Mouse (Mus musculus): ENCODE measurements at regions not wholly inside any gene's neighbourhood (a gene's known extent, or its start where the extent isn't known, plus 50 kb on each side); places are given as distances from the start of the nearest gene placed in this dataset.

- Histone ChIP-seq H3K4me1 (ENCODE audit: control insufficient read depth in 1 of 2, insufficient read depth in 2 of 2) (no peaks in the 10 kb centered on the region), H3K4me3 (replicated peaks in 1 of 3; ENCODE audit: low read depth in 2 of 3, low read length in 2 of 3, poor library complexity in 1 of 3) (no peak overlapping the region), H3K36me3 (replicated peaks in 1 of 2; ENCODE audit: control insufficient read depth in 1 of 2, insufficient read depth in 1 of 2, low read length in 1 of 2) (no peaks in the 10 kb centered on the region), H3K9me3 (replicated peaks; ENCODE audit: low read length) (peaks cover 2% of the 10 kb centered on the region), H3K27me3 (replicated peaks) (no peaks in the 10 kb centered on the region), H3K4me2 (ENCODE audit: insufficient read depth, low read depth, poor library complexity, severe bottlenecking) (no peak overlapping the region), H3K9ac (ENCODE audit: insufficient read depth, low read depth) (no peak overlapping the region), H3K79me2 (replicated peaks; ENCODE audit: control insufficient read depth, extremely low read depth, insufficient read depth, poor library complexity, severe bottlenecking) (no peaks in the 10 kb centered on the region), H3K27ac (ENCODE audit: insufficient read depth, low read depth) (no peak overlapping the region)
- dilution Hi-C loops (cut with MboI; ENCODE audit: extremely low pct_ligation_motif_present, extremely low pct_unique_long_range_greater_than_20kb, low sequenced_read_pairs) = no loop called here
- TF ChIP-seq MXI1 (IDR thresholded peaks at IDR 0.05; ENCODE audit: low read depth, low read length) (no peak), MYC (IDR thresholded peaks at IDR 0.05; ENCODE audit: low read depth, low read length) (no peak), ZMIZ1 (IDR thresholded peaks at IDR 0.05; ENCODE audit: low read depth, low read length) (no peak), KAT2A (IDR thresholded peaks at IDR 0.05; ENCODE audit: insufficient replicate concordance, low read length) (no peak), BHLHE40 (IDR thresholded peaks at IDR 0.05; ENCODE audit: low read depth, low read length) (no peak), IRF4 (IDR thresholded peaks at IDR 0.05; ENCODE audit: low read depth, low read length) (no peak), E2F4 (IDR thresholded peaks at IDR 0.05; ENCODE audit: insufficient replicate concordance, low read depth, low read length) (no peak), TBP (conservative IDR thresholded peaks at IDR 0.05; ENCODE audit: low read depth, low read length) (no peak), CHD2 (IDR thresholded peaks at IDR 0.05; ENCODE audit: low read length) (no peak), CTCF (conservative IDR thresholded peaks at IDR 0.05 in 1 of 2, IDR thresholded peaks at IDR 0.05 in 1 of 2; ENCODE audit: low read depth in 2 of 2, low read length in 2 of 2) (no peak), USF1 (IDR thresholded peaks at IDR 0.05; ENCODE audit: low read depth, low read length) (no peak), POLR2A (IDR thresholded peaks at IDR 0.05; ENCODE audit: low read depth, low read length) (no peak), JUN (IDR thresholded peaks at IDR 0.05; ENCODE audit: insufficient read depth, low read depth, low read length) (no peak), RAD21 (IDR thresholded peaks at IDR 0.05; ENCODE audit: low read depth, low read length) (no peak), RCOR1 (conservative IDR thresholded peaks at IDR 0.05; ENCODE audit: low read depth, low read length) (no peak), ZC3H11A (IDR thresholded peaks at IDR 0.05; ENCODE audit: low read depth, low read length) (no peak)
- no peak for DNase-seq (ENCODE audit: extremely low read depth)
- in situ Hi-C loops (cut with MboI; ENCODE audit: low pct_ligation_motif_present, low pct_unique_long_range_greater_than_20kb, low sequenced_read_pairs) = no loop called here
These were observed 130.4 kb upstream of the Hnrnpa3 start for GRCm38 (mm10) chr2:75528706-75529105.

GRCm38 (mm10) chr2:75538114-75538513, 120.9 kb upstream of the Hnrnpa3 start:
- in situ Hi-C loops (cut with MboI; ENCODE audit: low pct_ligation_motif_present, low pct_unique_long_range_greater_than_20kb, low sequenced_read_pairs) (no loop called here), dilution Hi-C loops (cut with MboI; ENCODE audit: extremely low pct_ligation_motif_present, extremely low pct_unique_long_range_greater_than_20kb, low sequenced_read_pairs) (no loop called here)
- peak overlapping the region; percentile 2; the same call in 1 of the 2 replicates for H3K4me2 ChIP-seq (ENCODE audit: insufficient read depth, low read depth, poor library complexity, severe bottlenecking)
- no peak overlapping the region for H3K4me3 ChIP-seq (replicated peaks in 1 of 3; ENCODE audit: low read depth in 2 of 3, low read length in 2 of 3, poor library complexity in 1 of 3)
- H3K9me3 ChIP-seq (replicated peaks; ENCODE audit: low read length) = no peaks in the 10 kb centered on the region
- H3K4me1 ChIP-seq (ENCODE audit: control insufficient read depth in 1 of 2, insufficient read depth in 2 of 2) = peaks cover 0 to 21% of the 10 kb centered on the region in 2 experiments; a peak in 2 of 4 replicates
- TF ChIP-seq USF2 (conservative IDR thresholded peaks at IDR 0.05; ENCODE audit: low read depth, low read length) (no peak), GABPA (IDR thresholded peaks at IDR 0.05; ENCODE audit: insufficient replicate concordance, low read depth, low read length) (no peak), TCF12 (IDR thresholded peaks at IDR 0.05; ENCODE audit: low read depth, low read length) (no peak), KAT2A (IDR thresholded peaks at IDR 0.05; ENCODE audit: insufficient replicate concordance, low read length) (no peak), MEF2A (IDR thresholded peaks at IDR 0.05; ENCODE audit: borderline replicate concordance, low read depth, low read length) (no peak), USF1 (IDR thresholded peaks at IDR 0.05; ENCODE audit: low read depth, low read length) (no peak), ZC3H11A (IDR thresholded peaks at IDR 0.05; ENCODE audit: low read depth, low read length) (no peak), ZMIZ1 (IDR thresholded peaks at IDR 0.05; ENCODE audit: low read depth, low read length) (no peak), HCFC1 (IDR thresholded peaks at IDR 0.05; ENCODE audit: low read depth, low read length) (no peak), JUN (IDR thresholded peaks at IDR 0.05; ENCODE audit: insufficient read depth, low read depth, low read length) (no peak), MXI1 (IDR thresholded peaks at IDR 0.05; ENCODE audit: low read depth, low read length) (no peak), UBTF (IDR thresholded peaks at IDR 0.05; ENCODE audit: low read depth, low read length) (no peak), CHD2 (IDR thresholded peaks at IDR 0.05; ENCODE audit: low read length) (no peak), PAX5 (IDR thresholded peaks at IDR 0.05; ENCODE audit: low read length) (no peak), BHLHE40 (IDR thresholded peaks at IDR 0.05; ENCODE audit: low read depth, low read length) (no peak), ETS1 (conservative IDR thresholded peaks at IDR 0.05; ENCODE audit: low read depth, low read length) (no peak), NRF1 (IDR thresholded peaks at IDR 0.05; ENCODE audit: low read depth, low read length) (no peak), MAX (IDR thresholded peaks at IDR 0.05; ENCODE audit: low read length) (no peak)
- no peaks in the 10 kb centered on the region for H3K79me2 ChIP-seq (replicated peaks; ENCODE audit: control insufficient read depth, extremely low read depth, insufficient read depth, poor library complexity, severe bottlenecking)
- H3K9ac ChIP-seq (ENCODE audit: insufficient read depth, low read depth) = no peak overlapping the region
- DNase-seq (ENCODE audit: extremely low read depth) = no peak
- no peak overlapping the region for H3K27ac ChIP-seq (ENCODE audit: insufficient read depth, low read depth)
- peaks cover 2% of the 10 kb centered on the region for H3K27me3 ChIP-seq (replicated peaks)
- no peaks in the 10 kb centered on the region for H3K36me3 ChIP-seq (replicated peaks in 1 of 2; ENCODE audit: control insufficient read depth in 1 of 2, insufficient read depth in 1 of 2, low read length in 1 of 2)
